Mouse (Mus musculus) myocyte (in vitro differentiated cells): ENCODE measurements around the gene Kazald1.

ENCODE experiments used
- CEBPB ChIP-seq: IDR thresholded peaks from 2 replicates; pipeline ENCODE4 v1.6.1; 2011; ENCODE audit warnings: mild to moderate bottlenecking, moderate library complexity; ENCODE audit not compliant: poor library complexity, insufficient read depth, severe bottlenecking
- E2F4 ChIP-seq: IDR thresholded peaks from one replicate; pipeline ENCODE4 v1.6.1; 2011; ENCODE audit warnings: mild to moderate bottlenecking, control low read depth, moderate library complexity; ENCODE audit not compliant: insufficient read depth
- MAX ChIP-seq: IDR thresholded peaks from one replicate; pipeline ENCODE4 v1.6.1; 2011; ENCODE audit warnings: low read depth, mild to moderate bottlenecking, control low read depth
- MYOD1 ChIP-seq, 3 experiments: IDR thresholded peaks; one replicate each; pipeline ENCODE4 v1.6.1; 2011; ENCODE audit warnings: control low read depth in 2 of 3, low read depth in 2 of 3, mild to moderate bottlenecking in 2 of 3, moderate library complexity in 1 of 3; ENCODE audit not compliant: insufficient read length in 2 of 3, control insufficient read depth in 1 of 3
- MYOG ChIP-seq, 3 experiments: IDR thresholded peaks; one replicate each; pipeline ENCODE4 v1.6.1; 2011; ENCODE audit warnings: control low read depth in 2 of 3, low read depth in 2 of 3, mild to moderate bottlenecking in 2 of 3; ENCODE audit not compliant: insufficient read length in 2 of 3, control insufficient read depth in 1 of 3, insufficient read depth in 1 of 3
- POLR2A ChIP-seq: IDR thresholded peaks from one replicate; pipeline ENCODE4 v1.6.1; 2011; ENCODE audit warnings: low read depth, mild to moderate bottlenecking, control low read depth, moderate library complexity; ENCODE audit not compliant: insufficient read length
- POLR2AphosphoS2 ChIP-seq: IDR thresholded peaks from one replicate; pipeline ENCODE4 v1.6.1; 2011; ENCODE audit warnings: low read depth, control low read depth; ENCODE audit not compliant: insufficient read length
- TCF12 ChIP-seq: IDR thresholded peaks from one replicate; pipeline ENCODE4 v1.6.1; 2011; ENCODE audit warnings: mild to moderate bottlenecking, control low read depth; ENCODE audit not compliant: poor library complexity, insufficient read depth, severe bottlenecking
- TCF3 ChIP-seq: IDR thresholded peaks from one replicate; pipeline ENCODE4 v1.6.1; 2011; ENCODE audit warnings: low read depth, control low read depth; ENCODE audit not compliant: insufficient read length
- USF1 ChIP-seq: IDR thresholded peaks from one replicate; pipeline ENCODE4 v1.6.1; 2011; ENCODE audit warnings: low read depth, mild to moderate bottlenecking, control low read depth, moderate library complexity

DNA sequence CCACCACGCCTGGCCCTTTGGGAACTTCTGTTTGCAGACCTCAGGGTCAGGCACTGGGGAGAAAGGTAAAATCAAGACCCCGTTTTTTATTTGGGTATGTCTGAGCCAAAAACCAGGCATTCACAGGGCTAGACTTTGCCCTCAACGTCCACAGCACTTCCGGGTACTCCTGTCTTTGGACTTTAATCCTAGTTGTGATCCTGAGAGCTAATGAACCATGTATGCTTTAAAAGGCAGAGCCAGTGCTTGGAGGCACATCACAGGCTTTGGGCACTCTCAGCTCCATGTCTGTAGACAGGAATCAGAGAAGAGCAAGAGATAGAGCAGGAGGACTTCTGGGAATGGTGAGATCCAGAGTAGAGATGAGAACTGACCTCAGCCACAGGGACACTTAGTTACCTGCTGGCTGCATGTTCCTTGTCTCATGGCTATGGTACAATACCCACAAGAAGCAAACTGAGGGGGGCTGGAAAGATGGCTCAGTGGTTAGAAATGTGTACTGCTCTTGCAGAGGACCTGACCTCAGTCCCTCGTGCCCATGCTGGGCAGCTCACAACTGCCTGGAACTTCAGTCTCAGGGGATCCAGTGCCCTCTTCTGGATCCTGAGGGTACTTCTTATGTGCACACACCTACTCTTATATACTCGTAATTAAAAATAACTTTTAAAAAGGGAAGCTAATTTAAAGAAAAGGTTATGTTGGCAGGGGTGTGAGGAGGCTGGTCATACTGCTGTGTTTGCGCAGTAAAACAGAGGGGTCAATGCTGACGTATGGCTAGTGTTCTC is 25.6 kb downstream of the Kazald1 start:
- TF ChIP-seq POLR2A (no peak), CEBPB (no peak), TCF12 (no peak), E2F4 (no peak), USF1 (no peak), MYOD1 (IDR thresholded peaks at IDR 0.05; ENCODE audit: control insufficient read depth in 1 of 3, insufficient read length in 2 of 3, low read depth in 2 of 3) (no peak), POLR2AphosphoS2 (no peak), MAX (no peak), TCF3 (no peak), MYOG (IDR thresholded peaks at IDR 0.05; ENCODE audit: control insufficient read depth in 1 of 3, insufficient read depth in 1 of 3, insufficient read length in 2 of 3, low read depth in 2 of 3) (no peak)
